Mouse (Mus musculus): ENCODE results near the gene Atp2a2. TPM values are rescaled to one million over a fixed set of nuclear protein-coding genes. Genes with fewer than 3 reads are reported as not detected.
"Not testable (repeated sequence)": the region's sequence is repeated elsewhere in the genome, so short reads cannot be mapped to it uniquely, and the experiment has no call there.

Gene Atp2a2
- polyA plus RNA-seq, 1 experiment from 2014 or later = 34.8 TPM

GRCm38 (mm10) chr5:122482733-122483391 is 19.2 kb downstream of the Atp2a2 start:
- H3K27me3 ChIP-seq (ENCODE audit: poor library complexity, severe bottlenecking) = no peaks in the 10 kb centered on the region
- no peaks in the 10 kb centered on the region for H3K4me1 ChIP-seq
- no peak overlapping the region for H3K27ac ChIP-seq
- WGBS = 94% methylated on average over 6 of the region's 6 CpGs
- H3K36me3 ChIP-seq (replicated peaks) = peaks cover 100% of the 10 kb centered on the region
- no peaks in the 10 kb centered on the region for H3K9me3 ChIP-seq
- H3K4me3 ChIP-seq = no peak overlapping the region
- DNase-seq (ENCODE audit: extremely low spot score, low spot score) = no peak

- Histone ChIP-seq H3K9me3 (no peaks in the 10 kb centered on the region), H3K27me3 (ENCODE audit: poor library complexity, severe bottlenecking) (no peaks in the 10 kb centered on the region), H3K4me1 (no peaks in the 10 kb centered on the region), H3K36me3 (replicated peaks) (peaks cover 100% of the 10 kb centered on the region), H3K4me3 (no peak overlapping the region), H3K27ac (no peak overlapping the region)
- 91% methylated on average over 5 of the region's 5 CpGs for WGBS
- DNase-seq (ENCODE audit: extremely low spot score, low spot score) = no peak
Measured at GRCm38 (mm10) chr5:122481844-122482243, 20.2 kb downstream of the Atp2a2 start.

- peaks cover 100% of the 10 kb centered on the region for H3K36me3 ChIP-seq (replicated peaks)
Measured at GRCm38 (mm10) chr5:122479131-122479530, 22.9 kb downstream of the Atp2a2 start.

GRCm38 (mm10) chr5:122477492-122477891 is 24.5 kb downstream of the Atp2a2 start:
- H3K36me3 ChIP-seq (replicated peaks) = peaks cover 100% of the 10 kb centered on the region
- 94% methylated on average over 3 of the region's 3 CpGs for WGBS

More at GRCm38 (mm10) chr5:122479131-122479530, 22.9 kb downstream of the Atp2a2 start:
- DNase-seq (ENCODE audit: extremely low spot score, low spot score) = no peak
- no peak overlapping the region for H3K4me3 ChIP-seq
- no peaks in the 10 kb centered on the region for H3K4me1 ChIP-seq
- no peaks in the 10 kb centered on the region for H3K27me3 ChIP-seq (ENCODE audit: poor library complexity, severe bottlenecking)
- H3K9me3 ChIP-seq = no peaks in the 10 kb centered on the region
- H3K27ac ChIP-seq = no peak overlapping the region
- 68% methylated on average over 2 of the region's 2 CpGs for WGBS

GRCm38 (mm10) chr5:122476078-122476477 is 25.9 kb downstream of the Atp2a2 start:
- H3K4me1 ChIP-seq = no peaks in the 10 kb centered on the region
- 85% methylated on average over 3 of the region's 3 CpGs for WGBS
- peaks cover 100% of the 10 kb centered on the region for H3K36me3 ChIP-seq (replicated peaks)

More at GRCm38 (mm10) chr5:122477492-122477891, 24.5 kb downstream of the Atp2a2 start:
- DNase-seq (ENCODE audit: extremely low spot score, low spot score) = no peak
- H3K27me3 ChIP-seq (ENCODE audit: poor library complexity, severe bottlenecking) = no peaks in the 10 kb centered on the region
- H3K4me1 ChIP-seq = no peaks in the 10 kb centered on the region
- no peaks in the 10 kb centered on the region for H3K9me3 ChIP-seq
- H3K27ac ChIP-seq = no peak overlapping the region
- H3K4me3 ChIP-seq = no peak overlapping the region

GRCm38 (mm10) chr5:122474643-122475363 is 27.2 kb downstream of the Atp2a2 start:
- Histone ChIP-seq H3K4me3 (no peak overlapping the region), H3K27ac (no peak overlapping the region), H3K36me3 (replicated peaks) (peaks cover 100% of the 10 kb centered on the region), H3K27me3 (ENCODE audit: poor library complexity, severe bottlenecking) (no peaks in the 10 kb centered on the region), H3K4me1 (no peaks in the 10 kb centered on the region), H3K9me3 (no peaks in the 10 kb centered on the region)
- WGBS = 85% methylated on average over 4 of the region's 4 CpGs
- no peak for DNase-seq (ENCODE audit: extremely low spot score, low spot score)

More at GRCm38 (mm10) chr5:122476078-122476477, 25.9 kb downstream of the Atp2a2 start:
- Histone ChIP-seq H3K9me3 (no peaks in the 10 kb centered on the region), H3K27ac (no peak overlapping the region), H3K27me3 (ENCODE audit: poor library complexity, severe bottlenecking) (no peaks in the 10 kb centered on the region), H3K4me3 (no peak overlapping the region)
- DNase-seq (ENCODE audit: extremely low spot score, low spot score) = no peak

- Histone ChIP-seq H3K9me3 (no peaks in the 10 kb centered on the region), H3K4me1 (no peaks in the 10 kb centered on the region), H3K27ac (no peak overlapping the region), H3K36me3 (replicated peaks) (peaks cover 100% of the 10 kb centered on the region), H3K4me3 (no peak overlapping the region), H3K27me3 (ENCODE audit: poor library complexity, severe bottlenecking) (no peaks in the 10 kb centered on the region)
- WGBS = 94% methylated on average over 5 of the region's 5 CpGs
- DNase-seq (ENCODE audit: extremely low spot score, low spot score) = no peak
Measured at GRCm38 (mm10) chr5:122471658-122472057, 30.4 kb downstream of the Atp2a2 start.

GRCm38 (mm10) chr5:122461431-122461830 is 40.6 kb downstream of the Atp2a2 start:
- WGBS = 97% methylated on average over 9 of the region's 9 CpGs
- H3K9me3 ChIP-seq = no peaks in the 10 kb centered on the region
- no peak overlapping the region for H3K4me3 ChIP-seq
- DNase-seq (ENCODE audit: extremely low spot score, low spot score) = no peak
- no peaks in the 10 kb centered on the region for H3K27me3 ChIP-seq (ENCODE audit: poor library complexity, severe bottlenecking)
- no peaks in the 10 kb centered on the region for H3K4me1 ChIP-seq
- H3K27ac ChIP-seq = no peak overlapping the region
- H3K36me3 ChIP-seq (replicated peaks) = peaks cover 100% of the 10 kb centered on the region

- H3K27ac ChIP-seq = no peak overlapping the region
- H3K9me3 ChIP-seq = no peaks in the 10 kb centered on the region
- 92% methylated on average over 11 of the region's 11 CpGs for WGBS
- H3K36me3 ChIP-seq (replicated peaks) = peaks cover 100% of the 10 kb centered on the region
- no peaks in the 10 kb centered on the region for H3K4me1 ChIP-seq
- H3K4me3 ChIP-seq = no peak overlapping the region
- DNase-seq (ENCODE audit: extremely low spot score, low spot score) = no peak
- H3K27me3 ChIP-seq (ENCODE audit: poor library complexity, severe bottlenecking) = no peaks in the 10 kb centered on the region
Measured at GRCm38 (mm10) chr5:122460656-122461055, 41.4 kb downstream of the Atp2a2 start.

GRCm38 (mm10) chr5:122459335-122459734 is 42.7 kb downstream of the Atp2a2 start:
- Histone ChIP-seq H3K36me3 (replicated peaks) (peaks cover 100% of the 10 kb centered on the region), H3K4me3 (no peak overlapping the region), H3K27ac (no peak overlapping the region), H3K27me3 (ENCODE audit: poor library complexity, severe bottlenecking) (no peaks in the 10 kb centered on the region), H3K4me1 (no peaks in the 10 kb centered on the region), H3K9me3 (no peaks in the 10 kb centered on the region)
- DNase-seq (ENCODE audit: extremely low spot score, low spot score) = no peak
- 94% methylated on average over 5 of the region's 5 CpGs for WGBS

- DNase-seq (ENCODE audit: extremely low spot score, low spot score) = no peak
- Histone ChIP-seq H3K4me3 (no peak overlapping the region), H3K36me3 (replicated peaks) (peaks cover 100% of the 10 kb centered on the region), H3K27me3 (ENCODE audit: poor library complexity, severe bottlenecking) (no peaks in the 10 kb centered on the region), H3K27ac (no peak overlapping the region), H3K9me3 (no peaks in the 10 kb centered on the region), H3K4me1 (no peaks in the 10 kb centered on the region)
- 98% methylated on average over 4 of the region's 4 CpGs for WGBS
Measured at GRCm38 (mm10) chr5:122458066-122458465, 44.0 kb downstream of the Atp2a2 start.

- peaks cover 100% of the 10 kb centered on the region for H3K36me3 ChIP-seq (replicated peaks)
- H3K27me3 ChIP-seq (ENCODE audit: poor library complexity, severe bottlenecking); H3K4me1 ChIP-seq; DNase-seq (ENCODE audit: extremely low spot score, low spot score); H3K27ac ChIP-seq; H3K9me3 ChIP-seq; H3K4me3 ChIP-seq: not testable (repeated sequence)
- WGBS = 91% methylated on average over 9 of the region's 9 CpGs
Measured at GRCm38 (mm10) chr5:122457054-122457453, 45.0 kb downstream of the Atp2a2 start.

GRCm38 (mm10) chr5:122455584-122455983 is 46.4 kb downstream of the Atp2a2 start:
- DNase-seq (ENCODE audit: extremely low spot score, low spot score) = no peak
- WGBS = 95% methylated on average over 3 of the region's 3 CpGs
- no peak overlapping the region for H3K27ac ChIP-seq
- no peak overlapping the region for H3K4me3 ChIP-seq
- no peaks in the 10 kb centered on the region for H3K9me3 ChIP-seq
- peaks cover 97% of the 10 kb centered on the region for H3K36me3 ChIP-seq (replicated peaks)
- H3K4me1 ChIP-seq = no peaks in the 10 kb centered on the region
- no peaks in the 10 kb centered on the region for H3K27me3 ChIP-seq (ENCODE audit: poor library complexity, severe bottlenecking)
